Mouse (Mus musculus): ENCODE measurements at regions not wholly inside any gene's neighbourhood (a gene's known extent, or its start where the extent isn't known, plus 50 kb on each side); places are given as distances from the start of the nearest gene placed in this dataset.

- peak; percentile 42 for DNase-seq
These were observed 153.2 kb downstream of the Gm10260 start for GRCm38 (mm10) chr13:97607221-97607723.

DNA sequence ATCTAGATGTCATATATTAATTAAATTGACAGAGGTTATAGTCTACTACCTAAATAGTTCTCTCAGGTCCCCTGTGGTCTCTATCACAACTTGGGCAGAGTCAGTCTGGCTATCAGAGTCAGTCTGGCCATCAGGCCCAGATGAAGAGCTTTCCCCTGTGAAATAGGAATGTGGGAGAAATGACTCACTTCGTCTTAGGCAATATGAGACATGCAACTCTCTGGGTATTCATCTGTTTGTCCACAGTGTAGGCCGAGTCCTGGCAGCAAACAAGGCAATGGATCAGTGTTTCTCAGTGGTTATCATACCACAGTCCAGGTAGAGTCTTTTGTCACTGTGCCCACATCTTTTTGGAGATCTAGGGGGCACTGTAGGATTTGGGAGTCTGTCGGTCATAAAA, 156.0 kb downstream of the Gm10260 start:
- DNase-seq, result no peak

DNA sequence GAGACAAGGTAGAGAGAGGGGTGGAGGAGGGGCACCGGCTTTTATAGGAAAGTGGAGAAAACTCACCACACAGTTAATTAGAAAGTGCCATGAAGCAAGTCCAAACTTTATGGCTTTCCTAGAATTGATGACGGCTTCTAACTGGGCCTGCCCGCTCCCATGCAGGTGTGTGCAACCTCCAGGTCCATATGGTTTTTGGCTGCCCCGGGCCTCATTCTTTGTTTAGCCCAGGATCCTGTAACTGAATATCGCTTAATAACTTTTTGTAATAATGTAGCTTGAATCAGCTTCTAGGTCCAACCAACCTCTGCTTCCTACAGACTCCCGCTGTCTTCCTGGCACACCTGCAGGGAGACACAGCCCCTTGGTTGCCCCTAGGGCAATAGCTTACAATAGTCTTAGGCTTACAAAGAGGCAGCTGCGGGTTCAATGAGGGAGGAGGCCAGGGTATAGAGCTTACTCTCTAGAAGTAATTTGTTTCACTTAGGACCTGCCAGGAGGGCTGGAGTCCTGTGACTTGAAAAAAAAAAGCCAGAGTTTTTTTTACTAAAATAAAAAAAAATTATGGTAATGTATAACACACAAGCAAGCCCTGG, 159.2 kb downstream of the Gm10260 start:
- DNase-seq, result no peak

DNA sequence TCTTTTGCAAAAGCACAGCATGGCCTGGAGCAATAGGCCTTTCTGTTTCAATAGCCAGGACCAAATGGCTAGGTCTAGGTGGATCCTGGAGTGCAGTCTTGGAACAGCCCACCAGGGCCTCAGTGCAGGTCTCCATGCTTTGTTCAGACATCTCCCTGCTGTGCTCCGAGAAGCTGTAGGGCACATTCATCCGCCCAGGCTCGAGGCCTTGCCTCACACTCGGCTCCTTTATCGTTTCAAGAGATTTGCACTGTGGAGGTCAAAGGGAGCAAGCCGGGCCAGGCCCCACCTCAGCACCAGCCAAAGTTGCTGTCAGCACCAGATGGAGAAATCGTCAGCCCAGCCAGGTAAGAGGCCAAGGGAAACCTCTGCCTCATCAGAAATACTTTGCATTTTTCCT, 160.3 kb downstream of the Gm10260 start:
- no peak for DNase-seq

DNA sequence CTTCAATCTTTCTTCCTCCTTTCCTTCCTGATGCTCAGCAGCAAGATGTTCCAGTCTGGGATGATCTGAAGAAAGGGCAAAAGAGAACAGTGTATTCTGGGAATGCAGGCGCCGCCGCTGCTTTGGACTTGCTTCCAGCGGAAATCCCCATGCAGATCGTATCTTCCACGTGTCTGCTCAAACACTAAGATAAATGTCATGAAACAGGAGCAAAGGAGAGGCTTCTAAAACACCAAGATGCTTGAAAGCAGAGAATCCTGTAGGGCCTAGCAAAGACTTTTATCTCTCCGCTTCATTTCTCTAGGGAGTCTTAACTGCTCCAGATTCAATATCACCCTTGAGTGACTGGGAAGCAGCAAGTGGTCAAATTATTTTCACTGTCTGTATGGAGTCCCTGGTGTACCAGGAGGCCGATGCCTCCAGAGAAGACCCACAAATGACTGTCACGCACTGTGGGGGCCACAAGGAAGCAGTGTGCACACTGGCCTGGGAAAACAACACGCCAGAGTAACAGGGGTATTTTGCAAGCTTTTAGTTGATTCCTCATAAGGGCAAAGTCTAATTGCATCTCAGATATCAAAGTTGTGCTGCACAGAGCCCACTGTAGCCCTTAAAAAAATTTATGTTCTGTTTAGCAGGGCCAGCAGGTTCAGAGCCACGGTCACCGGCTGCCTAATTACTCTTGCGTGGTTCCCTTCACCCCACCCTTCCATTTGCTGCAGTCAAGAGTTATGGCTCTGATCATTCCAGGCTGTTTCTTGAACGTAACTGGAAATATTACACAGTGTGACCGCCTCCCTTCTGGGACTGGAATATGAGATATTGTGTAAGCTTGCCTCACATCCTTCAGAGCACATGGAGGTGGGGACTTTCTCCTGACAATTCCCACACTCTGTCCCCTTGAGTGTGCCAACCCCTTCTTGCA, 161.7 kb downstream of the Gm10260 start:
- peak; percentile 44 for DNase-seq

- peak; percentile 25 for DNase-seq
These were observed 165.6 kb downstream of the Gm10260 start for GRCm38 (mm10) chr13:97594851-97595250.

DNA sequence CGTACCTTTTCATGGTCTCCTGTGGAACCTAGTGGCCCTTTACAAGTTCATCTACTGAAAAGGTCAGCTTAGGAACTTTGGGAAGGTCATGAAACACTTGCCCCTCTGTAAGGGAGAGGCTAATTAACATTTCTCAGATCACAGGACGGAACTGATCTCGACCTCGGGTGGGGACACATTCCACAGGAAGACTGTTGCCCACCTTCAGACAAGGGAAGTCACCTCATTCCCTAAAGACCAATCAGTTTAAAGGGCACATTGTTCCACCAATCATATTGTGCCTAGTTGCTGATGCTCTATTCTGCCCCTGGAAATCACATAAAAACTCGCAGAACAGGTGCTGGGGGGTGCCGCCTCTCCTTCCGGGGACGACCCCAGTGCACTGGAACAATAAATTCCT, 170.8 kb downstream of the Gm10260 start:
- DNase-seq, result no peak

GRCm38 (mm10) chr13:97588085-97588484, 172.3 kb downstream of the Gm10260 start:
- no peak for DNase-seq

GRCm38 (mm10) chr13:97587088-97587487, 173.3 kb downstream of the Gm10260 start:
- no peak for DNase-seq

DNA sequence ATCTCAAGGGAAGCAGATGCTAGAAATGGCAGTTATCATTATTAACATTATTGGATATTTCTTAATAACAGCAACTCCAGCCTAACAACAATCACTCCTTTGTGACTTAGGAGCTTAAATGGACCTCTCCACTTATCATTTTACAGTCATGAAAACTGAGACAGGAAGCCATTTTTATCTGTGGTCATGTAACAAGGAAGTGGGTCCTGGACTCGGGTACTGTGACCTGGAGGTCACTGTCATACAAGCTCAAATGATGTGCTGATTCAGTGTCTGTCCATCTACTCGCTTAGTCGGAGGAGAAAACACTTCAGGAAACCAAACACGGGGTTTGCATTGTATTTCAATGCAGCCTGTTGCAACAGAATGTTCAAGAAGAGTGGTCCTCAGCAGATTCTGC, 176.4 kb downstream of the Gm10260 start:
- DNase-seq, result no peak

GRCm38 (mm10) chr13:97581380-97581779, 179.1 kb downstream of the Gm10260 start:
- DNase-seq, result no peak

- DNase-seq, result peak; percentile 73
These were observed 180.1 kb downstream of the Gm10260 start for GRCm38 (mm10) chr13:97580241-97580874.

DNA sequence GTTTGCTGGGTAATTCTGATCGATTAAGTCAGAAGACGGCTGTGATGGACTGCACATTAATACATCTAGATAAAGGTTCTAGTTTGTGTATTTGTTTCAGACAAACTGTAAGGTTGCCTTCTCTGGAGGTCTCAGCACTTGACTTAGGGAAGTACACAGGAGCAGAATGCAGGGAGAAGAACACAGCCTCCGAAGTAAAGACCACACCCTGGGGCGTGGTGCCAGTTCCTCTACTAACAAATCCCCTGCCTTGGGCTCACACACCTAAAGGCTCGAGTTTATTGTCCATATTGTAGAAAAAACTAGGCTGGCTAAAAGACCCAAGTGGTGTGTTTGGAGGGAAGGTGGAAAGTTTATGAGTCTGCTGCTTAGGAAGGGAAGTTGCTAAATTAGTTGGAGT, 181.8 kb downstream of the Gm10260 start:
- peak; percentile 35 for DNase-seq

DNA sequence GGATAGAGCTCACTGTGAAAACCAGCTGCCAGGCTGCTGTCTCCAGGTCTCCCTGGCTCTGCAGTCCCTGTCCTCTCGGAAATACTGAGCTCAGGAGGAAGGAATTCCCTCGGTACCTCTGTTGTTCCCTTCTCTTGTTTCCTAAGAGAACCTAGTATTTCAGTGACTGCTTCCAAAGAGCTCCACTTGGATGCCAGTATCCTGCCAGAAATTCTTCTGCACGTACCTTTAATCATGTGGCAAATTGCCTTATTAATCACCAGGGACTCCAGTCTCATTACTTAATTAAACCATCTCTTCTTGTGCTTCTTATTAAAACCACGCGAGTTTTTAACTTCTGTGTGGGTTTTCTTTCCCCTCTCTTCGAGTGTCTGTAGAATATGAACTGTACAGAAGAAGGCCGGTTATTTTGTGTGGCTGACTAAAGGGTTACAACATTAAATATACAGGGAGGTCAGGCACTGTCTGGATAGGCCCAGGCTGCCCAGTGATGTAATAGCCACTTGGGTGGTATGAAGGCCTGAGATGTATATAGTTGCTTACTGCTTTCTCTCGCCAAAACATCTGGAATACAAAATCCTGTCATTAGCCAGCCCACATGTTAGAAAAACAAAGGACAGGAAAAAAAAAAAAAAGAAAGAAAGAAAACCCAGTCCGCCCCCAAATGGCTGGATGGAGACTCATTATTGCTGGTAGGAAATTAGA, 183.2 kb downstream of the Gm10260 start:
- no peak for DNase-seq

GRCm38 (mm10) chr13:97573601-97574000, 186.8 kb downstream of the Gm10260 start:
- no peak for DNase-seq

- no peak for DNase-seq
These were observed 188.1 kb downstream of the Gm10260 start for GRCm38 (mm10) chr13:97572352-97572751.

- DNase-seq, result peak; percentile 59
These were observed 190.4 kb downstream of the Gm10260 start for GRCm38 (mm10) chr13:97570009-97570408.

DNA sequence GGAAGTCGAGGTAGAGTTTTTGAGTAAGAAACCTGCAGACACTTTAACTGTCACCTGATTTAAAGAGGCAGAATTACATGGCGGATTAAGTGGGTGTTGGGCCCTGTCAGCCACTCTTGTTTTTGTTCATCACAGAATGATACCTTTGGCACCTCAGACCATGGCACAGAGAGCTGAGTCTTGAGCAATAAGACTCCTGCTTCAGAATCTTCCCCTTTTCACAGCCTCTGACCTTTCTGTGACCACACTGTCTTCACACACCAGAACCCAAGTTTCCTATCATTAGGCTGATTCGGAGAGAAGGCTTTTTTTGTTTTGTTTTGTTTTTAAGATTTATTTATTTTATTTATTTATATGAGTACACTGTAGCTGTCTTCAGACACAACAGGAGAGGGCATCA, 192.8 kb downstream of the Gm10260 start:
- no peak for DNase-seq

GRCm38 (mm10) chr13:97566071-97566470, 194.4 kb downstream of the Gm10260 start:
- peak; percentile 66 for DNase-seq

GRCm38 (mm10) chr13:97562241-97562640, 198.2 kb downstream of the Gm10260 start:
- no peak for DNase-seq

GRCm38 (mm10) chr13:97560789-97561188, 199.6 kb downstream of the Gm10260 start:
- DNase-seq, result no peak

GRCm38 (mm10) chr13:97559611-97560385, 200.6 kb downstream of the Gm10260 start:
- DNase-seq, result no peak
